Mouse (Mus musculus): ENCODE measurements around the gene Card11. TPM values are rescaled to one million over a fixed set of nuclear protein-coding genes. Genes with fewer than 3 reads are reported as not detected.

Gene Card11
- polyA plus RNA-seq, 1 experiment from 2014 or later: not detected

DNA sequence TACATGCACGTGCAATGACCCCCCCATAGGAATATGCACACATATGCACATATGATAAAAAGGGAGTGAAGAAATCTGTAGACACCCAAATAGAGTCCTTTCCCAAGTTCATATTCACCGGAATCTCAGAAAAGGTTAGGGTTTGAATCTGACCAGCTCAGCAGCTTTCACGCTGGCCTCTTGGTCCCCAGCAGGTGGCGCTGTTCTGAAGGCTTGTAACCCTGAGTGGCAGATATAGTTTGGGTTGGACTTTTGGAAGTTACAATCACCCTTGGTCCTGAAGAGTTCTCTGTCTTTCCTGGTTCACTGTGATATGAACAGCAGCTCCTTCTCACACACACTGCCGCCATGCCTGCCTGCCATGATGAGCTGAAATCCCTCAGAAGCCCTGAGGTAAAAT lies 24.1 kb upstream of the Card11 start:
- TF ChIP-seq CTCF (IDR thresholded peaks at IDR 0.05): peak; percentile 72
- CTCF ChIA-PET: interaction anchor here (0.7 kb wide), 1 partner anchor 10 kb away, joined by 3 read pairs; no protein-coding TSS in a partner anchor
- POLR2A ChIA-PET: no interaction called here
- ATAC-seq: no peak
- H3K27me3 ChIP-seq: no peaks in the 10 kb centered on the region
- in situ Hi-C loops (cut with MboI; ENCODE audit: low pct_unique_long_range_greater_than_20kb): no loop called here
- DNase-seq (ENCODE audit: low read depth, low spot score): no peak

DNA sequence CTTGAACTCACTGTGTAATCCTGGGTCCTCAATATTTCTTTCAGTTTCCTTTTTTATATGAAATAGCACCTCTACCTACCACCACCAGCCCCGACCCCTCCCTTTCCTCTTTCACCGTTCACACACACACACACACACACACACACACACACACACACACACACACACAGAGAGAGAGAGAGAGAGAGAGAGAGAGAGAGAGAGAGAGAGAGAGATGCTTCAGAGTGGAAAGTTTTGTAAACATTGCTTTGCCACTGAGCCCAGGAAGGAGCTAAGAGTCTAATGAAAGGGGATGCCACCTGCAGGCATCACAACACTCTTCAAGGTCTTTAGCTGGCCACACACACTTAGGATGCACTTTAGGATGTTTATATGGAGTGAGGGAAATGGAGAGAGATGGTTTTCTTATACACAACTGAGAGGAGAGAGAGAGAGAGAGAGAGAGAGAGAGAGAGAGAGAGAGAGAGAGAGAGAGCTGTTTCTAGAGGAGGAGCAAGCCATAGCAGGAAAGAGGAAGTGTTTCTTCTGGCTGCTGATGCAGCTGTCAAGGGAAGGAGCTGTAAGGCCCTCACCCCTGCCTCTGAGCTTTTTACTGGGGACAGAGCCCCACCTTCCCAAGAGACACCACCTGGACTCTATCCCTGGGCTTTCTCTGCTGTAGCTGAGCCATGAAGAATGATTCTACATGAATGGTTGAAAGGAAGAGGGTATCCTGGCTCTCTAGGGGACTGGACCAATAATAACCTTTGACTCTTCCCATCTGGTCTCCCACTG lies 17.7 kb upstream of the Card11 start:
- no peak for ATAC-seq
- CTCF ChIA-PET: no interaction called here
- no peak for DNase-seq (ENCODE audit: low read depth, low spot score)
- POLR2A ChIA-PET: no interaction called here
- no peaks in the 10 kb centered on the region for H3K27me3 ChIP-seq
- no peak for TF ChIP-seq CTCF (IDR thresholded peaks at IDR 0.05)
- in situ Hi-C loops (cut with MboI; ENCODE audit: low pct_unique_long_range_greater_than_20kb): no loop called here

DNA sequence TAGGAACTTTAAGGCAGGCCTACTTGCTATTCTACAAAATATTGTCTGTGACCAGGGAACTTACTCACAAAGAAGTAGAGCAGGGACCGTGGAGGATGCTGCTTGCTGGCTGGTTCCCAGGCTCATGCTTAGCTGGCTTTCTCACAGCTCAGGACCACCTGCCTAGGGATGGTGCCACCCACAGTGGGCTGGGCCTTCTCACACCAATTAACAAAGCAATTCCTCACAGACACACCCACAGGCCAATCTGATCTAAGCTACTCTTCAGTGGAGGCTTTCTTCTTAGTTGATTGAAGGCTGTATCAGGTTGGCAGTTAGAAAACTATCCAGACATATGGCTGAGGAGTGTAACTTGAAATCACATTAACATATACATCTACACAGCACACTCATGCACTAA lies 15.7 kb upstream of the Card11 start:
- no peak for TF ChIP-seq CTCF (IDR thresholded peaks at IDR 0.05)
- ChIA-PET CTCF (interaction anchor here (0.7 to 1.2 kb wide), 2 partner anchors 37 to 50 kb away, joined by 3 read pairs; no protein-coding TSS in a partner anchor), POLR2A (no interaction called here)
- DNase-seq (ENCODE audit: low read depth, low spot score) (no peak), ATAC-seq (no peak)
- in situ Hi-C loops (cut with MboI; ENCODE audit: low pct_unique_long_range_greater_than_20kb): no loop called here
- no peaks in the 10 kb centered on the region for H3K27me3 ChIP-seq

DNA sequence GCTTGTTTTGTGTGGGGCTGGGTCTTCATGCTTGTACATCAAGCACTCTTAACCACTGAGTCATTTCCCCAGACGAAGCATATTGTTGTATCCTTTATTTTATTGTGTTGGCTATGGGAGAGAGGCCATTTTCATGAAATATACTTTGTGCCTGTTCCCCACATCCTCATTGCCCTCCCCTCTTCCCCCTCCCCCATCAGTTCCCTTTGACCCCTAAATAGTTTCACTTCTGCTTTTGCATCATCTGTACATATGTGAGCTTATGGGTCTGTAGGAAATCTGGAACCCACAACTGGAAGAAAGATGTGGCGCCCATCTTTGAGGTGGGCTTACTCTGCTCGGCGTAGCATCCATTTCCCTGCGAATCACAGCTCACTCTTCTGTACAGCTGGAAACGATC lies 13.8 kb upstream of the Card11 start:
- H3K27me3 ChIP-seq: peaks cover 6% of the 10 kb centered on the region
- no peak for DNase-seq (ENCODE audit: low read depth, low spot score)
- CTCF ChIA-PET: interaction anchor here (0.9 kb wide), 1 partner anchor 10 kb away, joined by 3 read pairs; no protein-coding TSS in a partner anchor
- POLR2A ChIA-PET: no interaction called here
- no peak for TF ChIP-seq CTCF (IDR thresholded peaks at IDR 0.05)
- in situ Hi-C loops (cut with MboI; ENCODE audit: low pct_unique_long_range_greater_than_20kb): no loop called here
- ATAC-seq: no peak

DNA sequence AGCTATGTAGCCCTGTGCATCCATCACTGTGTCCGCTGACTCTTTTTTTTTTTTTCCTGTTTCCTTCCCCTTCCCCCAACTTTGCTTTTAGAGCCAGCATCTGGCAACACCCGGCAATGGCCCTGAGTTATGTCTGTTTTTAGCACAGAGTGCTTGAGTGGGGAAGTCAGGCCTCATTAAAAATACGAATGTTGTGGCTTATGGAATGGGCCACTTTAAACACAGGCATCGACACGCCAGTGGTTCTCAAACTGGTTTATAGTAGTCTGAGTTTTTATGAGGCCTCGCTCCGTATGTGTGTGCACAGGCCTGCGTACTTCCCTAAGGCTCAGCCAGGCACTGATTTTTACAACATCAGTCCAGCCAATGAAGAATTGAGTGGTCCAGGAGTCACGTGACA lies 13.1 kb upstream of the Card11 start:
- no peak for TF ChIP-seq CTCF (IDR thresholded peaks at IDR 0.05)
- no peak for ATAC-seq
- DNase-seq (ENCODE audit: low read depth, low spot score): no peak
- ChIA-PET POLR2A (no interaction called here), CTCF (no interaction called here)
- peaks cover 6% of the 10 kb centered on the region for H3K27me3 ChIP-seq
- in situ Hi-C loops (cut with MboI; ENCODE audit: low pct_unique_long_range_greater_than_20kb): no loop called here

DNA sequence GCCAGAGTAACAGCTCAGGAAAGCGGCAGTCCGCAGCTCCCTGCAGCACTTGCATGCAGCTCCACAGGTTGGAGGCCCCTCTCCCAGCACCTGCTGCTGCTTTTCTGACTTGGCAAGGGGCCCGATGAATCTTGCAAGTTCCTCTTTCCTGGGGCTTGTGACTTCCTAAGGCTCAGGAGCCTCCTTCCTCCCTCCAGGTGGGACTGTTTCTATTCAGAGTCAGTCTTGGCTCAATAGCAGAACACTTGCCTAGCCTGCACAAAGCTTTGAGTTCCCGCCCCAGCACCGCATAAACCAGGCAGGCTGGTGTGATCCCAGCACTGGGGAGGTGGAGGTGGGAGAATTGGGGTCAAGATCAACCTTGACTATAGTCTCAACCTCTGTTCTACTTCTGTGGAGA lies 5.1 kb upstream of the Card11 start:
- POLR2A ChIA-PET: no interaction called here
- no peak for TF ChIP-seq CTCF (IDR thresholded peaks at IDR 0.05)

DNA sequence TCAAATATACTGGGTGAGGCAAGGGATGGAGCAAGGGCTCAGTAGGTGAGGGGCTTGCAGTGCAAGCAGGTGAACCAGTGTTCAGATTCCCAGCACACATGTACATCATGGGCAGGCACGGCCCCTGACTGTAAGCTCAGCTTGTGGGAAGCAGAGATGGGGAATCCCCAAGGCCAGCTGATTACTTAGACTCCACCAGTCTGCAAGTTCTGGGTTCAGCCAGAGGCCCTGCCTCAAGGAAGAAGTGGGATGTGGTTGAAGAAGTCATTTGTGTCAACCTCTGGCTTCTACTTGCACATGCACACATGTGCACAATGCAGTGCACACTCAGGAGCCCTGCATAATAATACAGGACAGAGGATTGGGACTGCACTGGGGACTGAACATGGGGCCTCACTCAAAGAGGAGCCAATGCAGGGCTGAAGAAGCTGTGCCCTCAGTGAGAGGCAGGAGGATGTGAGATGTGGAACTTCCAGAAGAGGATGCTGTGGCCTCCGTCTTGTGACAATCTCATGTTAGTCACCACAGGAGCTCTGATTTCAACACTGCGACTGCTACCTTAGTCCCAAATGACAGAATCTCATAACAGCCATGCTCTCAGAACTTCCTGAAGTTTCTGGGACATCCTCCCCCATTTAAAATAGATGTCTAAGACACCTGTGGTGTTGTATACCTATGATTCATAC lies 3.8 kb upstream of the Card11 start:
- in situ Hi-C loops (cut with MboI; ENCODE audit: low pct_unique_long_range_greater_than_20kb): no loop called here
- POLR2A ChIA-PET: no interaction called here
- TF ChIP-seq CTCF (IDR thresholded peaks at IDR 0.05): no peak
- DNase-seq (ENCODE audit: low read depth, low spot score): no peak
- CTCF ChIA-PET: no interaction called here
- ATAC-seq: no peak
- no peaks in the 10 kb centered on the region for H3K27me3 ChIP-seq

More for the DNA sequence above, 5.1 kb upstream of the Card11 start:
- no peak for ATAC-seq
- peaks cover 3% of the 10 kb centered on the region for H3K27me3 ChIP-seq
- CTCF ChIA-PET: no interaction called here
- in situ Hi-C loops (cut with MboI; ENCODE audit: low pct_unique_long_range_greater_than_20kb): no loop called here
- no peak for DNase-seq (ENCODE audit: low read depth, low spot score)

DNA sequence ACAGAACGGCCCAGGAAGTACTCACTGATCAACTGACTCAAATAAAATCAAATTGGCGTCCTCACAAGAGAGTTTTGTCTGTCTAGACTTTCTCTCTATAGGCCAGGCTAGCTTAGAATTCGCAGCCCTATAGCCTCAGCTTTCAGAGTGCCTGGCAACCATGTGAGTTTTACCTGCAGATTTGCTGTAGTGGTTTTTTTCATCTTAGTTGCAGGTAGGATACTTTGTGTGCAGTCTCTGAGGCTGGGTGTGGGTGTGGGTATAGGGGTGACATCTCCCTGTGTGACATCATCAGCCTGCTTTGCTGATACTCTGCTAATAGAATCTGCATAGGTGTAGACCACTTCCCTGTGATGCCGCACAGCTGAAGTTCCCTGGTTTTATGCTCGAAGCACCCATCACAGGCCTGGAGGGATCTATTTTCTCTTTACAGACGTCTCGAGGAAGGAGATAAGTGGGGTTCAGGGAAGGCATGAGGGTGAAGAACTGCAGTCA lies 1.2 kb downstream of the Card11 start:
- no peak for DNase-seq (ENCODE audit: low read depth, low spot score)
- ChIA-PET POLR2A (interaction anchor here (0.6 kb wide), 1 partner anchor 1820 kb away, joined by 9 read pairs; no protein-coding TSS in a partner anchor), CTCF (no interaction called here)
- in situ Hi-C loops (cut with MboI; ENCODE audit: low pct_unique_long_range_greater_than_20kb): no loop called here
- no peaks in the 10 kb centered on the region for H3K27me3 ChIP-seq
- no peak for TF ChIP-seq CTCF (IDR thresholded peaks at IDR 0.05)
- no peak for ATAC-seq

DNA sequence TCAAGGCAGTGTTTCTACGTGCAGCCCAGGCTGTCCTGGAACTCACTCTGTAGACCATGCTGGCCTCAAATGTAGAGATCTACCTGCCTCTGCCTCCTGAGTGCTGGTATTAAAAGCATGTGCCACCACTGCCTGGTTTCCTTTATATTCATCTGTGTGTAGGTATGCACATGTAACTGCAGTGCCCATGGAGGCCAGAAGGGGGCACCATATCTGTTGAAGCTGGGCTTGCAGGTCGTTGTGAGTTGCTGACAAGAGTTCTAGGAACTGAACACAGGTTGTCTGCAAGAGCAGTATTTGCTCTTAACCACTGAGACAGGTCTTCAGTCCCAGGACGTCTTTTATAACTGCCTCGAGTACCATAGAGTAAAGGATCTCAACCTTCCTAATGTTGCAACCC lies 2.6 kb downstream of the Card11 start:
- no peaks in the 10 kb centered on the region for H3K27me3 ChIP-seq
- no peak for ATAC-seq
- POLR2A ChIA-PET: no interaction called here
- DNase-seq (ENCODE audit: low read depth, low spot score): no peak
- no peak for TF ChIP-seq CTCF (IDR thresholded peaks at IDR 0.05)
- in situ Hi-C loops (cut with MboI; ENCODE audit: low pct_unique_long_range_greater_than_20kb): no loop called here
- CTCF ChIA-PET: no interaction called here

DNA sequence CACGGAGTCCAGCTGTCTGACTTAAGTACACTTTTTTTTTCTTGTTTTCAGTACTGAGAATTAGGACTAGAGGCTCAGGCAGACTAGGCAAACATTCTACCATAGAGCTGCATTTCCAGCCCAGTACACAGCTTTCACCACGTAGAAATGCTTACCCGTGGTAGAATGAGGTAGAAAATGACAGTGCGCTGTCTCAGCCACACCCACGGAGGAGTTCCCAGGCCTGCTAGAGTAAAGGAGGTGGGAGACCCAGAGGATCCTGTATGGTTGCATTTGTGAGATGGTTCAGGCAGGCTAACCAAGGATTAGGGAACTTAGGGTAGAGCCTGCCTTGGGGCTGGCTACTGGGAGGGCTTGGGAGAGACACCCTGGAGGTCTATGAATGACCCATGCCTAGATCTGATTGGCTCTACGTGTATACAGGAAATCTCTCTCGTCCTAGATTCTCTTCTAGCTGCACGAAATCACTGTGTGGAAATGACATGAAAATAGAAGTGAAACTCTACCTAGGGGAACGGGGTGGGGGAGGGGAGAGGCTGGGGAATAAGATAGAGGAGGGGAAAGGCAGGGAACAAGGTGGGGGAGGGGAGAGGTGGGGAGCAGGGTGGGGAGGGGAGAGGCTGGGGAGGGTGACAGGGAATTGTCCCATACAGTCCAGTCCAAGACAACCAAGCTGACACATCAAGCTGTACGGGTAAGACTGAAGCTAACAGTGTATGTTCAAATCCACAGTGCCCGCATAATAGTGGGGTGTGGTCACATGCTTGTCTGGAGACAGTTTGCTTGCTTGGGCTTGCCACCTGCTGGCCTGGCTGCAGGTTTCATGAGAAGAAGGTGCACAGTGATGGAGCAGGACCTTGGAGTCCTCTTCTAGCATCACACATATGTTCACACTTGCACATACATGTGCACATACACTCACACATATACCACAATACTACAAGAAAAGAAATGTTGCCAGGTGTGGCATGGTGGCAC lies 8.0 kb downstream of the Card11 start:
- TF ChIP-seq CTCF (IDR thresholded peaks at IDR 0.05): no peak
- H3K27me3 ChIP-seq: no peaks in the 10 kb centered on the region
- no peak for ATAC-seq
- in situ Hi-C loops (cut with MboI; ENCODE audit: low pct_unique_long_range_greater_than_20kb): no loop called here
- ChIA-PET POLR2A (no interaction called here), CTCF (no interaction called here)
- DNase-seq (ENCODE audit: low read depth, low spot score): no peak

Measured in Patski (cell line).